8 mouse cellular contexts compared by ENCODE assay signal in the genomic region with DNA sequence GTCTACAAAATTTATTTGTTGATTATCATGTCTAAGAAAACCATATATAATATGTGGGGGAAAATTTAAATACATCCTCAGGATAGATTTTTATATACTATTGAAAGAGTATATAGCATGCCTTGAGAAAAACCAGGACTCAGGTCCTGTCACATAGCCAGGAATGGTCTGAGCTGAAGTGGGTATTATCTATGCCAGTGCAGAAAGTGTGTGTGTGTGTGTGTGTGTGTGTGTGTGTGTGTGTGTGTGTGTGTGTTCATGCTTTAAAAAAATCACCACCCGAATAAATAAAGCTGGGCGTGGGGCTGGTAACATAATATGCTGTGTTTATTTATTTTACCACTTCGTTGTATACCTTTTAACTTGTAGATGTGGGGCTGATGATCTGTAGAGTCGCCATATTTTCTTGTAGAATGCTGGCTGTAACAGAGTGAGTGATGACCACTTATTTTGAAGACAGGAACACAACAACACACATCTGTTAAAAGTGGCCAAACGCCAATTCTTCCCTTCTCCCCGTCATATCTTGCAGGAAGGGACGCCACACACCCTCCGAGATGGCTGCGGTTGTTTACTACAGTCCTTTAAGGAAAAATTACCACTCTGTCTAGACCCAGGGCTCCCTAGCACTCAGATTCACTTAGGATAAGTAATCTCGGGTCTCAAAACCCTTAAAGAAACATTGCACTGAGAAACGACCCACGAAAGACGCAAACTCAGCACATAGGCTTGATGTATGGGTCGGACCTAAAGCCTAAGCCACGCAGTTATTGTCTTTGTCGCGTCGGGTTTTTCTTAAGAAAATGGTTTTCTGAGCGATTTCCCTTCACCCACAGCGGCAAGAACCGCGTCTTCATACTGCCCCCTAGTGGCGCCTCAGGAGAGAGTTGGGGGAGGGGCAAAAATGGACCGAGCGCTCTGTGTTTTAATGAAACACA.
DNase-seq lines count a peak whose midpoint lies in the region; ATAC-seq and TF ChIP-seq lines count a peak whose summit lies in the region.

No protein-coding gene starts in this region.

- TF ChIP-seq CTCF in MEL (IDR thresholded peaks at IDR 0.05 in 2 of 3, conservative IDR thresholded peaks at IDR 0.05 in 1 of 3; ENCODE audit: control insufficient read depth in 1 of 3, insufficient read depth in 1 of 3, low read depth in 2 of 3, low read length in 3 of 3, poor library complexity in 1 of 3, severe bottlenecking in 1 of 3), result peak; percentile 56 to 95 (median 91)
- TF ChIP-seq CTCF in layer of hippocampus, adult 2 months (conservative IDR thresholded peaks at IDR 0.05), result peak; percentile 98
- peak; percentile 76 for TF ChIP-seq CTCF in lung, adult 2 months (IDR thresholded peaks at IDR 0.05; ENCODE audit: insufficient read depth, low read length)

- peak; percentile 85 for ATAC-seq in forebrain, embryonic 16.5 days
- peak; percentile 87 for ATAC-seq in neural tube, embryonic 15.5 days (ENCODE audit: low FRiP score)

- H3K79me2 ChIP-seq in MEL (ENCODE audit: control insufficient read depth, insufficient read depth, low read length, poor library complexity), result no peaks in the 10 kb centered on the region

- TF ChIP-seq POLR2A in MEL (IDR thresholded peaks at IDR 0.05; ENCODE audit: control insufficient read depth in 1 of 2, insufficient read depth in 1 of 2, low read depth in 1 of 2, low read length in 2 of 2, poor library complexity in 1 of 2), result no peak
- no peak for TF ChIP-seq POLR2A in lung, adult 2 months (IDR thresholded peaks at IDR 0.05; ENCODE audit: borderline replicate concordance, extremely low read depth, low read depth, low read length)

- intact Hi-C loops in heart, postnatal 36 days (cut with DNase I), result loop anchor here (1.0 to 10.0 kb wide), 9 partner anchors 66 to 1249 kb away; partner anchors contain the start of genes 4930426L09Rik, Msrb2 and Pip4k2a

- H3K4me2 ChIP-seq in forebrain, embryonic 16.5 days (ENCODE audit: low read length), result peak overlapping the region; percentile 75
- peak overlapping the region; percentile 64 for H3K4me2 ChIP-seq in neural tube, embryonic 15.5 days

- no peaks in the 10 kb centered on the region for H3K9me3 ChIP-seq in MEL (replicated peaks; ENCODE audit: insufficient read depth, low read length)
- no peaks in the 10 kb centered on the region for H3K9me3 ChIP-seq in forebrain, embryonic 16.5 days (ENCODE audit: control insufficient read depth, low read length)
- no peaks in the 10 kb centered on the region for H3K9me3 ChIP-seq in neural tube, embryonic 15.5 days (replicated peaks)

- H3K9ac ChIP-seq in MEL (ENCODE audit: control insufficient read depth, low read depth, low read length, poor library complexity, severe bottlenecking), result peak overlapping the region; percentile 80
- H3K9ac ChIP-seq in forebrain, embryonic 16.5 days (replicated peaks; ENCODE audit: low read depth, low read length), result peak overlapping the region; percentile 67
- H3K9ac ChIP-seq in neural tube, embryonic 15.5 days (replicated peaks), result peak overlapping the region; percentile 71

- DNase-seq in MEL (ENCODE audit: low read depth, low spot score), result peak; percentile 87
- peak; percentile 72 to 87 for DNase-seq in cerebellum, adult 18-20 months
- DNase-seq in heart, postnatal 36 days, result peak; percentile 79 to 85
- peak; percentile 80 to 89 for DNase-seq in layer of hippocampus, adult 2 months (ENCODE audit: low spot score in 2 of 2)
- peak; percentile 64 for DNase-seq in lung, adult 2 months
- DNase-seq in testis, postnatal 10 days (ENCODE audit: low spot score), result peak; percentile 92

- TF ChIP-seq RAD21 in MEL (IDR thresholded peaks at IDR 0.05; ENCODE audit: low read depth, low read length), result peak; percentile 91

- peak overlapping the region; percentile 75 to 94 for H3K4me3 ChIP-seq in MEL (ENCODE audit: control insufficient read depth in 1 of 2, insufficient read depth in 1 of 2, low read depth in 2 of 2, low read length in 2 of 2)
- H3K4me3 ChIP-seq in forebrain, embryonic 16.5 days (replicated peaks; ENCODE audit: low read length), result peak overlapping the region; percentile 51
- peak overlapping the region; percentile 64 for H3K4me3 ChIP-seq in layer of hippocampus, adult 2 months
- H3K4me3 ChIP-seq in lung, adult 2 months (replicated peaks; ENCODE audit: extremely low read depth, low read depth, low read length), result peak overlapping the region; percentile 69
- peak overlapping the region; percentile 43 for H3K4me3 ChIP-seq in neural tube, embryonic 15.5 days (replicated peaks)

- H3K27ac ChIP-seq in MEL (ENCODE audit: control insufficient read depth, low read depth, low read length), result peak overlapping the region; percentile 34
- H3K27ac ChIP-seq in forebrain, embryonic 16.5 days (ENCODE audit: low read length), result peak overlapping the region; percentile 62
- H3K27ac ChIP-seq in layer of hippocampus, adult 2 months, result peak overlapping the region; percentile 87
- H3K27ac ChIP-seq in neural tube, embryonic 15.5 days (replicated peaks), result peak overlapping the region; percentile 80

- H3K27me3 ChIP-seq in MEL (ENCODE audit: control insufficient read depth in 1 of 2, insufficient read depth in 2 of 2, low read length in 2 of 2), result peaks cover 0 to 4% of the 10 kb centered on the region in 2 experiments; a peak in 1 of 4 replicates
- H3K27me3 ChIP-seq in forebrain, embryonic 16.5 days (replicated peaks; ENCODE audit: control insufficient read depth, insufficient read depth, low read length), result no peaks in the 10 kb centered on the region
- H3K27me3 ChIP-seq in neural tube, embryonic 15.5 days (replicated peaks), result 0 out of 2 replicates have a peak, but pooled peaks cover 3% of the 10 kb centered on the region

- WGBS in forebrain, embryonic 16.5 days, result 8% methylated on average over 25 of the region's 25 CpGs
- 4% methylated on average over 25 of the region's 25 CpGs for WGBS in lung, adult 2 months
- 8% methylated on average over 25 of the region's 25 CpGs for WGBS in neural tube, embryonic 15.5 days

- peaks cover 0 to 8% of the 10 kb centered on the region in 2 experiments; a peak in 2 of 4 replicates for H3K36me3 ChIP-seq in MEL (ENCODE audit: control insufficient read depth in 1 of 2, insufficient read depth in 2 of 2, low read length in 2 of 2)
- no peaks in the 10 kb centered on the region for H3K36me3 ChIP-seq in forebrain, embryonic 16.5 days (ENCODE audit: control insufficient read depth, insufficient read depth)
- no peaks in the 10 kb centered on the region for H3K36me3 ChIP-seq in neural tube, embryonic 15.5 days

- peak; percentile 0 to 39; a peak in 1 of 4 replicates for TF ChIP-seq EP300 in MEL (IDR thresholded peaks at IDR 0.05; ENCODE audit: low read depth in 1 of 2, low read length in 2 of 2)

- peaks cover 0 to 4% of the 10 kb centered on the region in 2 experiments; a peak in 2 of 4 replicates for H3K4me1 ChIP-seq in MEL (ENCODE audit: control insufficient read depth in 1 of 2, insufficient read depth in 2 of 2, low read length in 2 of 2)
- no peaks in the 10 kb centered on the region; the same call in 1 of the 2 replicates for H3K4me1 ChIP-seq in forebrain, embryonic 16.5 days (replicated peaks; ENCODE audit: control insufficient read depth, insufficient read depth, low read length)
- H3K4me1 ChIP-seq in lung, adult 2 months (ENCODE audit: control insufficient read depth, insufficient read depth, low read length), result no peaks in the 10 kb centered on the region
- H3K4me1 ChIP-seq in neural tube, embryonic 15.5 days, result no peaks in the 10 kb centered on the region

TF ChIP-seq in MEL, 35 proteins besides CTCF, POLR2A, EP300 and RAD21 (continues in another document):
- TF ChIP-seq HCFC1 (IDR thresholded peaks at IDR 0.05; ENCODE audit: low read depth, low read length) (0 out of 2 replicates have a peak, but pooled peaks have one; percentile 14), ZC3H11A (IDR thresholded peaks at IDR 0.05; ENCODE audit: low read depth, low read length) (peak; percentile 88), ZMIZ1 (IDR thresholded peaks at IDR 0.05; ENCODE audit: low read depth, low read length) (no peak), GABPA (IDR thresholded peaks at IDR 0.05; ENCODE audit: low read depth, low read length) (no peak), ZKSCAN1 (IDR thresholded peaks at IDR 0.05; ENCODE audit: low read depth, low read length) (no peak), SIN3A (IDR thresholded peaks at IDR 0.05; ENCODE audit: low read length) (peak; percentile 60), USF2 (IDR thresholded peaks at IDR 0.05; ENCODE audit: borderline replicate concordance in 1 of 2, insufficient read depth in 1 of 2, low read depth in 1 of 2, low read length in 2 of 2) (no peak), USF1 (IDR thresholded peaks at IDR 0.05; ENCODE audit: low read depth, low read length) (no peak), JUND (IDR thresholded peaks at IDR 0.05; ENCODE audit: low read depth, low read length) (no peak), POLR2AphosphoS5 (IDR thresholded peaks at IDR 0.05; ENCODE audit: borderline replicate concordance, low read depth, low read length) (no peak), CHD1 (IDR thresholded peaks at IDR 0.05; ENCODE audit: low read depth, low read length) (no peak), ZNF384 (IDR thresholded peaks at IDR 0.05; ENCODE audit: low read depth, low read length) (no peak), MYB (IDR thresholded peaks at IDR 0.05; ENCODE audit: low read depth, low read length) (no peak), NRF1 (IDR thresholded peaks at IDR 0.05; ENCODE audit: insufficient read depth, low read depth, low read length, poor library complexity, severe bottlenecking) (no peak), MYC (IDR thresholded peaks at IDR 0.05; ENCODE audit: low read depth, low read length) (no peak), GATA1 (IDR thresholded peaks at IDR 0.05; ENCODE audit: low read depth, low read length) (0 out of 2 replicates have a peak, but pooled peaks have one; percentile 3), TBP (IDR thresholded peaks at IDR 0.05; ENCODE audit: low read depth, low read length) (no peak), TAL1 (IDR thresholded peaks at IDR 0.05; ENCODE audit: low read length) (no peak), MEF2A (IDR thresholded peaks at IDR 0.05; ENCODE audit: extremely low read depth, insufficient replicate concordance, low read depth, low read length, poor library complexity, severe bottlenecking) (no peak), RCOR1 (IDR thresholded peaks at IDR 0.05; ENCODE audit: low read depth, low read length) (0 out of 2 replicates have a peak, but pooled peaks have one; percentile 4), KAT2A (conservative IDR thresholded peaks at IDR 0.05; ENCODE audit: low read depth, low read length) (no peak), MAZ (IDR thresholded peaks at IDR 0.05; ENCODE audit: low read depth, low read length) (no peak; the same call in none of the 2 replicates), TCF12 (IDR thresholded peaks at IDR 0.05; ENCODE audit: low read depth, low read length) (no peak), MXI1 (IDR thresholded peaks at IDR 0.05; ENCODE audit: low read depth, low read length) (no peak; the same call in 1 of the 2 replicates), E2F4 (IDR thresholded peaks at IDR 0.05; ENCODE audit: borderline replicate concordance, low read depth, low read length) (no peak)

Comparison
In these comparisons a context has a peak if more than half of its experiments do, and no peak if none do; other contexts are left out.
1. Peak in every context shown above with its lines: DNase-seq, ATAC-seq, H3K4me3 ChIP-seq and H3K27ac ChIP-seq.
2. H3K27ac ChIP-seq: peak in every context shown above with its lines; median percentile 87 in layer of hippocampus, adult 2 months; 80 in neural tube, embryonic 15.5 days; 62 in forebrain, embryonic 16.5 days; 34 in MEL.